Mouse (Mus musculus) liver, adult 2 months (tissue): ENCODE measurements around the gene Tmem147.

Source experiments
- CTCF ChIP-seq: fragments of 200-500 bp; IDR thresholded peaks from 2 replicates; pipeline ENCODE4 v1.5.1; 2011; ENCODE audit warnings: low read depth, low read length, control low read depth
- POLR2A ChIP-seq: fragments of 200-500 bp; IDR thresholded peaks from 2 replicates; pipeline ENCODE4 v1.6.1; 2011; ENCODE audit warnings: low read length, control low read depth; ENCODE audit not compliant: insufficient read depth; ENCODE audit errors: extremely low read depth

GRCm38 (mm10) chr7:30698589-30698988 is 30.8 kb downstream of the Tmem147 start, which contains the start of gene 2200002J24Rik:
- TF ChIP-seq POLR2A (no peak), CTCF (no peak)
